Mouse (Mus musculus): Measurements from ENCODE around the gene Cldnd1.

DNA sequence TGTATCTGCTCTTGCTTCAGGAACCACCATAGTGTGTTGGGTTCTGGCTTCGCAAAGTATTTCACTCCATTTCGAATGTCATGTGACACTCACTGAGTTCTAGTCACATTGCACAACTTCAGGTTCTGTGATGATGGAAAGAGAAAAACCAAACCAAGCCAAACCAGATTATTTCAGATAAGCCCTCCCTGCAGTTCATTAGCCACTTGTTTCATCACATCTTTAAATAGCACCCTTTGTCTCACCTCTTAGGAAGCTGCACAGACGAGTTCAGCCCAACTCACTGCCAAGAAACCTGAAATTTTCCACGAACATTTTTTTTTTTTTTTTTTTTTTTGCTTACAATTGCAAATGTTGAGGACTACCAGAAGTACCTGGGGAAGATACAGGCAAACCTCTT, 19.0 kb downstream of the Cldnd1 start:
- TF ChIP-seq CTCF (IDR thresholded peaks at IDR 0.05) (no peak), EP300 (IDR thresholded peaks at IDR 0.05) (no peak)
